Mouse (Mus musculus) lung, embryonic 16.5 days (tissue): ENCODE measurements at regions not wholly inside any gene's neighbourhood (a gene's known extent, or its start where the extent isn't known, plus 50 kb on each side); places are given as distances from the start of the nearest gene placed in this dataset.

Experiments
- ATAC-seq: fragments of 200-750 bp; cut with Nextera tagmentation; 2 replicates; pipeline ENCODE4 v1.8.0; 2017; ENCODE audit warnings: low read depth, mild to moderate bottlenecking, moderate library complexity
- H3K27ac ChIP-seq: fragments of 300-500 bp; sonication (generic); 2 replicates; pipeline ENCODE4 v1.5.1; 2014; ENCODE audit warnings: mild to moderate bottlenecking, control low read depth, low read length
- H3K27me3 ChIP-seq: fragments of 300-500 bp; sonication (generic); 2 replicates; pipeline ENCODE4 v1.6.1; 2014; ENCODE audit warnings: low read depth, low read length, mixed read lengths; ENCODE audit not compliant: control insufficient read depth, insufficient read depth
- H3K36me3 ChIP-seq: fragments of 300-500 bp; sonication (generic); 2 replicates; pipeline ENCODE4 v1.6.1; 2014; ENCODE audit warnings: low read length; ENCODE audit not compliant: control insufficient read depth, insufficient read depth
- H3K4me1 ChIP-seq: fragments of 300-500 bp; sonication (generic); replicated peaks from 2 replicates; pipeline ENCODE4 v1.6.1; 2014; ENCODE audit warnings: low read length, mixed read lengths; ENCODE audit not compliant: control insufficient read depth, insufficient read depth
- H3K4me2 ChIP-seq: fragments of 300-500 bp; sonication (generic); 2 replicates; pipeline ENCODE4 v1.6.1; 2014; ENCODE audit warnings: low read depth, low read length, control low read depth
- H3K4me3 ChIP-seq: fragments of 300-500 bp; sonication (generic); 2 replicates; pipeline ENCODE4 v1.5.1; 2014; ENCODE audit warnings: mild to moderate bottlenecking, low read length, control low read depth
- H3K9ac ChIP-seq: fragments of 300-500 bp; sonication (generic); 2 replicates; pipeline ENCODE4 v1.6.1; 2014; ENCODE audit warnings: low read length, control low read depth
- H3K9me3 ChIP-seq: fragments of 300-500 bp; sonication (generic); 2 replicates; pipeline ENCODE4 v1.6.1; 2016; ENCODE audit warnings: low read length; ENCODE audit not compliant: control insufficient read depth
- WGBS: fragments of 180-500 bp; shearing (Covaris S2); extraction: QIAGEN DNeasy Blood & Tissue Kit; methylation state at CpG from one replicate; pipeline ENCODE4 v1.1.7; 2014; 5-methylcytosine and 5-hydroxymethylcytosine counted together

DNA sequence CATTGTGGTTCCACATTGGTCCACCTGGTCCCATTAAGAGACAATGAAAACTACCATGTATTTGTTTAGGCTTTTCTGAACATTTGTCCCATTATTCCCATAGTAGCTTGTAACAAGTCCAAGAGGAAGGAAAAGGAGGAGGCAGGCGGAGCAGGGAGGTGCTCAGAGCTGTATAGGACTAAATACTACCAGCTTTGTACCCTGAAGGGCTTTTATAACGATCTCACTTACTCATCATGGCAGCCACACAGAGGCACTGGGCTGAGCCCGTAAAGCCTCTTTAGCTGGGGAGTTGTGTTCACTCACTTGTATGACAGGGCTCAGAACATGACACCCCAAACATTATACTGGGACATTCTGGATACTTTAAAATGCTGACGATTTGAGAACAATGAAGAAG is 425.4 kb downstream of the Nedd1 start:
- Histone ChIP-seq H3K4me2 (no peak overlapping the region), H3K9ac (no peak overlapping the region), H3K27ac (no peak overlapping the region), H3K4me3 (no peak overlapping the region), H3K9me3 (no peaks in the 10 kb centered on the region), H3K27me3 (no peaks in the 10 kb centered on the region), H3K36me3 (no peaks in the 10 kb centered on the region), H3K4me1 (no peaks in the 10 kb centered on the region)
- ATAC-seq = no peak
- 74% methylated on average over 4 of the region's 4 CpGs for WGBS

DNA sequence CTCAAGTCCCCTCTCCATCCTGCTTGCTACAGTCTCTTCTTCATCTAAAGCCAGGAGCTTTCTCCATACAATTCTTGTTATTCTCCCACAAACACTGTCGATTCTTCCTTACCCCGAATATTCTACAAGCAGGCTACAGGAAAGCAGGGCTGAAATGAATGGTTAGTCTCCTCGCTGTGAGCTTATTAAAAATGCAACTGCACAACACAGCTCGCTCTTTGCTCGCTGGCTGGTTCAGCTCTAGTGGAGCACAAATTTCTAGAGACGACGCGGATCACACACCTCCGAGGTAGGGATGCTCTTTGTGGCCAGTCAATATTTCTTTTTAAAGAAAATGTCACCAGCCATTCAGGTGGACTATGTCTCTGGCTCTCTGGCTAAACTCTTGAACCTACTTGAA is 425.9 kb downstream of the Nedd1 start:
- H3K27ac ChIP-seq = no peak overlapping the region

DNA sequence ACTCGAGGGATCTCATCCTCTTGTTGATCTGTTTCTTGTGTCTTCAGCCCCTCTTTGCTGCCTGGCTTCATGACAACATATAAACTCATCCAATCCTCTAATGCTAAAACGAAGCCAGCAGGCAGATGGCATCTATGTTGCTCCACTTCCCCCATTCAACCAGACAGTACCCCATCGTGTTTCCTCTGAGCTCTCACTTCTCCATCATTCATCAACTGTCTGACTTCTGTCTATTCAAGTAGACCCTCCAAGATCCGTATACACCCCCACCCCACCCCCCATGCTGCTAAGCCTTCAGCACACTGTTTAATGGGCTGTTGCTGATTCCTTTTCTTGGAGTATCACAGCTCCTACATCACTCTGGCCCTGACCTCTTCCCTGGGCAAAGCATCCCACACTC is 429.0 kb downstream of the Nedd1 start:
- Histone ChIP-seq H3K9ac (no peak overlapping the region), H3K9me3 (no peaks in the 10 kb centered on the region), H3K36me3 (no peaks in the 10 kb centered on the region), H3K27me3 (no peaks in the 10 kb centered on the region), H3K4me2 (no peak overlapping the region), H3K4me1 (no peaks in the 10 kb centered on the region), H3K4me3 (no peak overlapping the region), H3K27ac (no peak overlapping the region)
- ATAC-seq = no peak
- WGBS = 26% methylated on average over 4 of the region's 4 CpGs

More for the DNA sequence above, 425.9 kb downstream of the Nedd1 start:
- no peak overlapping the region for H3K9ac ChIP-seq
- H3K4me1 ChIP-seq = no peaks in the 10 kb centered on the region
- no peak for ATAC-seq
- 88% methylated on average over 9 of the region's 9 CpGs for WGBS
- H3K27me3 ChIP-seq = no peaks in the 10 kb centered on the region
- no peak overlapping the region for H3K4me2 ChIP-seq
- no peaks in the 10 kb centered on the region for H3K36me3 ChIP-seq
- H3K4me3 ChIP-seq = no peak overlapping the region
- no peaks in the 10 kb centered on the region for H3K9me3 ChIP-seq

GRCm38 (mm10) chr10:92289230-92289629 is 433.0 kb downstream of the Nedd1 start:
- Histone ChIP-seq H3K27ac (no peak overlapping the region), H3K9ac (no peak overlapping the region), H3K4me1 (no peaks in the 10 kb centered on the region), H3K4me2 (no peak overlapping the region), H3K4me3 (no peak overlapping the region), H3K9me3 (no peaks in the 10 kb centered on the region), H3K36me3 (no peaks in the 10 kb centered on the region), H3K27me3 (no peaks in the 10 kb centered on the region)
- WGBS = 55% methylated on average over 5 of the region's 5 CpGs
- peak; percentile 34; the same call in 1 of the 2 replicates for ATAC-seq

DNA sequence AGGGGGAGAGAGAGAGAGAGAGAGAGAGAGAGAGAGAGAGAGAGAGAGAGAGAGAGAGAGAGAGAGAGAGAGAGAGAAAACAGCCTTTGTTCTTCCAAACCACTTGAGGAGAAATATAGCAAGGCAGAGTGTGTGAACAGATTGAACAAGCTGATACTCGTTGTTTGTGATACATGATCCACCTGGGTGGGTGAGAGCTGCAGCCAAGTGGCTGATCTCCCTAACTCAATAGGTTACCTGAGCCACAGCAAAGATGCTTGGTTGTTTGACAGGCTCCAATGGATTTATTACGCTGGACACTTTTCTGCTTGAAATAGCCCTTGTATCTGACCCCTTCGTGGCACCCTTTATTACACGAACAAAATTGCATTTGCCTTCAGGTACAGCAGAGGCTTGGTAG is 438.0 kb downstream of the Nedd1 start:
- Histone ChIP-seq H3K4me3 (no peak overlapping the region), H3K9ac (no peak overlapping the region), H3K9me3 (no peaks in the 10 kb centered on the region), H3K27ac (no peak overlapping the region), H3K4me2 (no peak overlapping the region), H3K36me3 (no peaks in the 10 kb centered on the region), H3K4me1 (no peaks in the 10 kb centered on the region), H3K27me3 (no peaks in the 10 kb centered on the region)
- 45% methylated on average over 4 of the region's 4 CpGs for WGBS
- no peak for ATAC-seq

DNA sequence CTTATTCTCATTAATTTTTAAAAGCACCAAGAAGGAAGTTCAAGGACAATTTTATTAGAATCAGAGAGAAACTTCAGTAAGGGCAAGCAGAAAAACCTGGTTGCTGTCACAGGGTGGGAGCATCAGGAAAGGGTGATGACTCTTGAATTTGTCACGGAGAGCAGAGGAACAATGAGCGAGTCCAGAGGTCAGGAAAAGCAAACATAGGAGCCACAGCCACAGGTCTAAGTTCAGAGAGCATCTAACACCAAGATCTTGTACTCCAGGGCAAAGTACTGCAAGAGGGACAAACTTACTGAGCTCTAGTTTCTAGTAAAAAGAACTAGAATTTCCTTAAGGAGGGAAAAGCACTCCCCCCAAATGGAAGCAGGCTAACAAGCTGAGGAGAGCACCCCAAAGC is 444.2 kb downstream of the Nedd1 start:
- no peak overlapping the region for H3K4me2 ChIP-seq
- no peaks in the 10 kb centered on the region for H3K4me1 ChIP-seq
- no peaks in the 10 kb centered on the region for H3K36me3 ChIP-seq
- WGBS = 17% methylated on average over 2 of the region's 2 CpGs
- no peak overlapping the region for H3K9ac ChIP-seq
- no peak overlapping the region for H3K27ac ChIP-seq
- no peaks in the 10 kb centered on the region for H3K27me3 ChIP-seq
- ATAC-seq = no peak
- H3K4me3 ChIP-seq = no peak overlapping the region
- no peaks in the 10 kb centered on the region for H3K9me3 ChIP-seq

DNA sequence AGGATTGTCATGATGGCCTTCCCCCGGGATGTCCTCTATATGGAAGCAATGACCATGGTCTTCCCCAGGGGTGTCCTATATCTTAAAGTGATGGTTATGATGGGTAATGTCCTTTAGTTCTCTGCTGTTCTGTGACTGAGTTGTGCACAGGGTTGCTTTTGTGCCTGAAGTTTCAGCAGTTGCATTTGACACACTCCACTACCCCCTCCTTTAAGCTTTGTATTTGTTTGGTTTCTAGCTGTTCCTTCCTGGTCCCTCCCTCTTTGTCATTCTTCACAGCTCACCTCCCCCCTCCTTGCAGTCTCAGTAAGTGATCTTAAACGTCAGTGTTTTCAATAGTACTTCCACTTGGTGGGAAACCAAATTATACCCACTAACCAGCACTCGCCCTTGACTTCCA is 464.4 kb downstream of the Nedd1 start:
- no peaks in the 10 kb centered on the region for H3K4me1 ChIP-seq
- no peak overlapping the region for H3K27ac ChIP-seq
- H3K36me3 ChIP-seq = no peaks in the 10 kb centered on the region
- 57% methylated on average over 3 of the region's 3 CpGs for whole genome bisulfite sequencing
- H3K9me3 ChIP-seq = no peaks in the 10 kb centered on the region
- no peaks in the 10 kb centered on the region for H3K27me3 ChIP-seq
- H3K4me3 ChIP-seq = no peak overlapping the region
- ATAC-seq = no peak
- no peak overlapping the region for H3K9ac ChIP-seq
- no peak overlapping the region for H3K4me2 ChIP-seq

GRCm38 (mm10) chr10:92248648-92249047 is 473.6 kb downstream of the Nedd1 start:
- no peaks in the 10 kb centered on the region for H3K36me3 ChIP-seq
- no peak overlapping the region for H3K4me3 ChIP-seq
- no peak for ATAC-seq
- H3K27me3 ChIP-seq = no peaks in the 10 kb centered on the region
- no peak overlapping the region for H3K27ac ChIP-seq
- H3K4me1 ChIP-seq = no peaks in the 10 kb centered on the region
- no peak overlapping the region for H3K4me2 ChIP-seq
- WGBS = 65% methylated on average over 3 of the region's 3 CpGs
- H3K9me3 ChIP-seq = no peaks in the 10 kb centered on the region
- H3K9ac ChIP-seq = no peak overlapping the region

DNA sequence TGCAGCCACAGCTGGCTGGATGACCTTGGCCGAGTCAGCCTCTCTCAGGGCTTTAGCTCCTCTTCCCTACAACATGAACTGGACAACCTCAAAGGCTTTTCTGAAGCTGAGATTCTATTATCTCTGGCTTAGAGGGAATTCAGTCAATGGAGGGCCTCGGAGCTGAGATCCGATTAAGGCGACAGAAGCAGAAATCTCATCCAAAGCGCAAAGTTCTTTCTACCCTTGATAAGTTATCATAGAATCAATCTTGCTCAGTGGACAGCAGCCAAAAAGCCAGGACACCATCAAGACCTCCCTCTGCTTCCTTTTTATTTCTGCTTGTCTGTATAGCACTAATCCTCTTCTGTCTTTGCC is 474.8 kb downstream of the Nedd1 start:
- H3K27ac ChIP-seq = no peak overlapping the region

GRCm38 (mm10) chr10:92246785-92247448 is 475.3 kb downstream of the Nedd1 start:
- Histone ChIP-seq H3K4me1 (no peaks in the 10 kb centered on the region), H3K27ac (no peak overlapping the region), H3K9me3 (no peaks in the 10 kb centered on the region), H3K4me2 (no peak overlapping the region), H3K9ac (no peak overlapping the region), H3K4me3 (no peak overlapping the region), H3K27me3 (no peaks in the 10 kb centered on the region), H3K36me3 (no peaks in the 10 kb centered on the region)
- no peak for ATAC-seq
- WGBS = 30% methylated on average over 7 of the region's 7 CpGs

More for the DNA sequence above, 474.8 kb downstream of the Nedd1 start:
- no peaks in the 10 kb centered on the region for H3K9me3 ChIP-seq
- no peak overlapping the region for H3K4me3 ChIP-seq
- no peak overlapping the region for H3K4me2 ChIP-seq
- WGBS = 38% methylated on average over 5 of the region's 5 CpGs
- H3K27me3 ChIP-seq = no peaks in the 10 kb centered on the region
- H3K9ac ChIP-seq = no peak overlapping the region
- H3K36me3 ChIP-seq = no peaks in the 10 kb centered on the region
- no peaks in the 10 kb centered on the region for H3K4me1 ChIP-seq
- ATAC-seq = no peak
